Mouse (Mus musculus): ENCODE data around the gene Ttc19. TPM values are rescaled to one million over a fixed set of nuclear protein-coding genes. Genes with fewer than 3 reads are reported as not detected.

The Ttc19 gene
- 21.4 to 28.0 TPM (median 26.6 TPM) in 4 replicates for total RNA-seq (2023)

DNA sequence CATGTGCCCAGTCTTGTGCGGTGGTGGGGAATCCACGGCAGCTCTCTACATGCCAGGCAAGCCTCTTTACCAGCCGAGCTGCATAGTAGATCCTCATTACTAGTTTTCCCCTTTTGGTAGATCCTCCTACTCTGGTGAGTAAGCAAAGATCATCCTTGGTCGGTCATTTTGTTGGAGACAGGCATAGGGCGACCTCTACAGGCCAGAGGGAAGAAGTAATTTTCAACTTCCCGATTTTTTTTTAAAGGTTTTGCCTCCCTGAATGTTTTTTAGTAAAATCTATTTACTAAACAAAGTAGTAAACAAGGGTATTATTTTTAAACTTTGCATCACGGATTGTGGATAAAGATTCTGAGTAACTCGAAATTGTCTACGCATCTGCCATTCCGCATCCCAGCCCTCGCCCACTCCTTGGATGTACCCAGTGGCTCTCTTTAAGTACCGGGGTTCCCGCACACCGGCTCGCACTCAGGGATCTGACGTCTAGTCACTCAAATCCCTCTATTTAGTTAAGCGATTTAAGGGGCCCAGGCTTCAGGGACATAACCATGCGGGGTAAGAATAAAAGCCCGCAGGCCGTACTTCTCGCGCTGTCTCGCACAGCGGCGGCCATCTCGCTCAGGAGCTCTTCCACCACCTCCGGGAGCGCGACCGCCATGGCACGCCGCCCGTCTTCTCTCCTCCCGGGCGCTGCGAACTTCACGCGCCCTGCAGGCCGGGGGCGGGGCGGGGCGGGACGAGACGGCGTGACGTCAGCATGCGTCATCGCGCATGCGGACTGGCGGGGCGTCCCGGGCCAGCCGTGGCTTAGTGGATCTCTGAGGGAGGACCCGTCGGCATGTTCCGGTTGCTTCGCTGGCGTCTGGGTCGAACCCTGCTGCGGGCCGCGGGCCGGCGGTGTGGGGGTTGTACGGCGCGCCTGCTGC lies at the start of gene Ttc19, which contains the start of gene Zswim7:
Gene Ttc19, plus strand, starts transcription at position 799 of the 926 bp plus-strand sequence.
Gene Zswim7, minus strand, starts transcription at position 701 of the 926 bp plus-strand sequence.

DNA sequence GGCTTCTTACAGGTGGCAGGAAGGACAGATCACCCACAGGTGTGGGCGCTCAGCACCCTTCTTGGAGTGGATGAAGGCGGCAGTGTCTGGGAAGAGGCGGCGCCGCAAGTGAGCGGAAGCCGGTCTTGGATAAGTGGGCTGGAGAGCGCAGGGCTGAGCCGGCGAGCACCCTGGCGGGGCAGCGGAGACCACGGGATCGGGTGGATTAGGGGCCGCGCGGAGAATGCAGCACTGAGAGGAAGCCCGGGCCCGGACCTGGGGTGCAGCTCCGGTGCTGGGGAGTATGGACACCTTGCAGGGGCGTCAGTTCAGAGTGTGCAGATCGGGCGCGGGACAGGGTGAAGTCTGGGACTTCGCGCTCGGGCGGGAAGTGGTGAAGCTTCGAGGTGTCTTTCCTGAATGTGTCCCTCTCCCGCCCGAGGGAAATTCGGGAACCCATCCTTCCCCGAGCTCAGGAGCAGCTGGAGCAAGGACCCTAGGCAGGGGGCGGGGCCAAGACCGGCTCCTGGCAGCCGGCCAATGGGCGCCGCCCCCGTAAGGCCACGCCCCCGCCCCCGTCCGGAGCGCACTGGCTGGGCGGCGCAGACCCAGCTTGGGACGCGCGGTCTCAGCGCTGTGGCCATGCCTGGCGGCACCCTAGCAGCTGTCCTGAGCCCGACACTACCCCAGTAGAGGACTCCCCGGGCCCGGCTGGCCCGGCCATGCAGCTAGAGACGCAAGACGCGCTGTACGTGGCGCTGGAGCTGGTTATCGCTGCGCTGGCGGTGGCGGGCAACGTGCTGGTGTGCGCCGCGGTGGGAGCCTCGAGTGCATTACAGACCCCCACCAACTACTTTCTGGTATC lies 32.6 kb upstream of the Ttc19 start, which contains the start of gene Adora2b:
Gene Adora2b, plus strand, starts transcription at position 584 of the 844 bp plus-strand sequence.

Other genes with a start within 250 kb of the Ttc19 start
- gene Adora2b, start 32.5 kb upstream of the Ttc19 start, total RNA-seq (2023): not detected in 4 replicates
- gene Zswim7, start 98 bp upstream of the Ttc19 start, total RNA-seq (2023): 11.3 to 15.0 TPM (median 12.1 TPM) in 4 replicates
- gene Pigl, start 177.0 kb downstream of the Ttc19 start, total RNA-seq (2023): 6.5 to 7.8 TPM (median 7.4 TPM) in 4 replicates
- 319 to 372 TPM (median 347 TPM) in 4 replicates for gene Ncor1, start 177.1 kb downstream of the Ttc19 start, total RNA-seq (2023)